Mouse (Mus musculus) left cerebral cortex, postnatal 36 days (tissue): ENCODE measurements at regions not wholly inside any gene's neighbourhood (a gene's known extent, or its start where the extent isn't known, plus 50 kb on each side); places are given as distances from the start of the nearest gene placed in this dataset.

Experiments used
- DNase-seq, 2 experiments: peaks; one replicate each; pipeline ENCODE4 v3.0.0; 2021 to 2022; ENCODE audit warnings: low spot score in 2 of 2, mixed read lengths in 1 of 2
- intact Hi-C: fragments of 180-260 bp; cut with DNase I; formaldehyde crosslinking; loops from one replicate; pipeline ENCODE4 v1.15.1; 2025

DNA sequence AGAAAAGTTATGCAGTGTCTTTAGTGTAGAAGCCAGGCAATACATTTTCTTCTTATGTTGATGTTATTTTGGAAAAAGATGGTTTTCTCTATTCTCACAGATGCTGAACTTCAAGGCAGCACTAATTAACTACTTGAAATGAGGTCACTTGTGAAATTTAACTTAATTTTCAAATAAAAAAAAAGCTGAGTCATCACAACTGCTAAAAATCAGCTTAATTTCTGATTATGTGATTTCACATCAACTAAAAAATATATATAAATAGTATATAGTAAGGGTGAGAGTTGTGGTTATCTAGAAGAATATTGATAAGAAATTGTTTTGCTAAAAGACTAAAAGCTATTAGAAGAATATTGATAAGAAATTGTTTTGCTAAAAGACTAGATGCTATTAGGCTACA is 1326.0 kb upstream of the Gm7489 start:
- no peak for DNase-seq
- intact Hi-C loops = no loop called here

DNA sequence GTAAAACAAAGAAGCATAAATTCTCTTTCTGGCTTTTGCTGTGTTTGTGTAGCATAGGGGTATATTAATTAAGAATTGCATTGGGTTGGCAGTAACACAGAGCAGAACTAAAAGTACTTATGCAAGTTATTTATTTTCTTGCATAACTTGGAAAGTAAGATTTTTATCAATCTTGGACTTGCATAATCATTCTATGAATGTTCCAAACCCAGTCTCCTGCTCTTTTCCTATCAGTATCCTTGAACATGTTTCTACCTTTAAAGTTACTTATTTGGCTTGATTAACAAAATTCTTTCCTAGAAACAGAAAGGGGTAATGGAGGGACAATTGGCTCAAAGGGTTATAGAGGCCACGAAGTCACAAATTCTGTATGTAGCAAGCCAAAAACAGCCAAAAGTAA is 1320.6 kb upstream of the Gm7489 start:
- intact Hi-C loops = no loop called here
- DNase-seq = no peak

DNA sequence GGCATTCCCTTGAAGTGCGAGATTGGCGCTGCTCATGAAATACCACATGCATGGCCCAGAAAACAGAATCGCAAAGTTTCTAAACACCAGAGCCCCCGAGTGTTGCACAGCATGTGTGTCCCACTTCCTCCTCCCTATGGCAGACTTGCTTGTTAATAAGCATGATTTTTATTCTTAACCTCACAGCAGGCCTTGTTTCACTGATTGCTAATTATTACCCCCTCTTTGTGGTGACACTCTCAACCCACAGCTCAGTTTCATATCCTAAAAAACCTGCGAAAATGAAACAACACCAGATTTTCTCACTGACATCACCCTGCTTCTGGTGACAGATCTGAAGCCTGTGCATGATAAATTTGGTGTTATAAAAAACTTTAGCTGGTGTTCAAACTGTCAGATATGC is 1319.3 kb upstream of the Gm7489 start:
- intact Hi-C loops = no loop called here
- peak; percentile 10 to 21 for DNase-seq

DNA sequence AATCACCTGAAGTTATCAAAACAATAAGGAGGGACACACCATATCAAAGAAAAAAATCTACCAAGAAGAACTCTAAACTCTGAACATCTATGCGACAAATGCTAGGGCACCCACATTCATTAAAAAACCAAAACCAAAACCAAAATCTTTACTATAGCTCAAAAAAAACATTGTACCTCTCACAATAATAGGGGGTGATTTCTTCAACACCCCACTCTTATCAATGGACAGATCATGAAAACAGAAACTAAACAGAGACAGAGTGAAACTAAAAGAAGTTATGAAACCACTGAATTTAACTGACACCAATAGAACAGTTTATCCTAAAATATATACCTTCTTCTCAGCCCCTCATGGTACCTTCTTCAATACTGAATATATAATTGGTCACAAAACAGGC is 1314.5 kb upstream of the Gm7489 start:
- DNase-seq = no peak
- intact Hi-C loops = no loop called here

DNA sequence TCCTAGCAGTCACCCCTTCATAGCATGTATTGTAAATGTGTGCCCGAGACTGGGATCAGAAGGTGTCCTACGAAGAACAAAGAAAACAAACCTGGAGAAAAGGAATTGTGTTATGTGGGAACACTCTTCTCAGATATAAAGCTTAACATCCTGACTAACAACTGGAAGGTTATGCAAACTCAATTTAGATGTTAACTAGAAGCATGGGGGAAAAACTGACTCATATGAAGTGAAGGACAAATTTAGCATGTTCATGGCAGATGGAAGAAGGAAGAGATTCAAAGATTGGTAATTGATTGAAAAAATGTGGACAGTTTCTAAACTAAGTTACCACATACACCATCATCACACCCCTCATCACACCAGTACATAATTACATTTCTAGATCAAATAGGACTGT is 1307.1 kb upstream of the Gm7489 start:
- DNase-seq = no peak
- intact Hi-C loops = no loop called here

DNA sequence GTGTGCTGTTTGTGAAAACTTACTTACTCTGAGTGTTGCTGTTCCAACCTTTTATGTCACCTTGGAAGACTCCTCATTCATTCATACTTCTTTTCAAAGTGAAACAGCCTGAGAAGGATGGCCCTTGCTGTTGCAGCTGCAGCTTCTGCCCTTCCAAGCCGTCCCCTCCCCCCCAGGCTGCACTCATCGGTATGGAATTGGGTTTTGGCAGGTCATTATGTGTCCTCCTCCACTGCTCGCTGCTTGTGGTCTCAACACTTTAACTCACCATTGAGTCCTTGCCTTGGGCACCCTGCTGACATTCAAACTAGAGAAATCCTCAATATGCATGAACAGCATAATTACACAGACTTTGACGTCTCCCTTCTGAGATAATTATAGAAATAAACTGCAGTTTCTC is 1295.3 kb upstream of the Gm7489 start:
- DNase-seq = no peak
- intact Hi-C loops = no loop called here

DNA sequence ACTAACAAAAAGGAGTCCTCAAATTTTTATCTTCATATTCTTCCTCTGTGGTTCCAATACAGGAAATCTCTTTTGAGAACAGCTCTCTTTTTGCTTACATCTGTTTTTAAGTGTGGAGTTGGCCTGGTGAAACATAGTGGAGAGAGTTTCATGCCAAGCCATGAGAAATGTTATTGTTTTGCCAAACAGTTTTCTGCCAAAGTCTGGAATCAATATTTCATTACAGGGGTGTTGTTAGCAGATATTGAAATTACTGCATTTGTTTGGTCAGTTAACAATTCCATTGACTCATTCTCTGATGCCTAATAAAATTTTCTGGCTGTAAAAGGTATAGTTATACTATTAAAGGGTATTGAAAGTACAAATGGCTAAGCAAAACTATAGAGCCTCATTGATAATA is 1285.2 kb upstream of the Gm7489 start:
- DNase-seq = no peak
- intact Hi-C loops = no loop called here

DNA sequence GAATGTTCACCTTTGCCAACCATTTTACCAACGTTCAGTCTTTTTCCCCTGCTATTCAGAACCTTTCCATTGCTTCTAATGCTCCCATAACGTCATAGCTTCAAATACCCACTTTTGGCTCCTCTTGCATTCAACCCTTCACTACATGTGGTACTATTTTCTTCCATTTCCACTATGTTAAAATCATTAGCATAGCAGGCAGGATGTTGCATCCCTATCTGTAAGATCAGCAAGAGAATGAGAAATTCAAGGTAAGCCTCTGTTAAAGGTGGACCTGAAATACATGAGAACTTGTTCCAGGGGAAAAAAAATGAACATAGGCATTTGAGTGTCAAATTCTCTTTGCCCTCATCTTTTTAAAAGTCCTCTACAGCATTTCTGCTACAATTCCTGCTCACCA is 1284.7 kb upstream of the Gm7489 start:
- DNase-seq = no peak
- intact Hi-C loops = no loop called here

DNA sequence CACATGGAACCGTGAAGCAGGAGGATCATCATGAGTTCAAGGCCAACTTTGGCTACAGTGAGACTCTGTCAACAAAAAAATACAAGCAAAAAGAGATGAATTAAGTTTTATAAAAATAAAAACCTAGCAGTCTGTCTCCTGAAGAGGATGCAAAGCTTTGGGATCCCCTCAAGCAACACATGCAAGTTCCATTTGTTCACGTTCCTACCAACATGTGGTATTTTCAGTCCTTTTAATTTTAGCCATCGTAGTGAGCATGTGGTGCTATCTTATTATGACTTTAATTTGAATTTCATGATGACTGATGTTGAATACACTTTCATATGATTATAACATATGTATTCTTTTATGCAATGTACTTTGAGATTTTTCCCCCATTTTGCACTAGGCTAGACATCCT is 1244.9 kb upstream of the Gm7489 start:
- intact Hi-C loops = no loop called here
- DNase-seq = no peak

DNA sequence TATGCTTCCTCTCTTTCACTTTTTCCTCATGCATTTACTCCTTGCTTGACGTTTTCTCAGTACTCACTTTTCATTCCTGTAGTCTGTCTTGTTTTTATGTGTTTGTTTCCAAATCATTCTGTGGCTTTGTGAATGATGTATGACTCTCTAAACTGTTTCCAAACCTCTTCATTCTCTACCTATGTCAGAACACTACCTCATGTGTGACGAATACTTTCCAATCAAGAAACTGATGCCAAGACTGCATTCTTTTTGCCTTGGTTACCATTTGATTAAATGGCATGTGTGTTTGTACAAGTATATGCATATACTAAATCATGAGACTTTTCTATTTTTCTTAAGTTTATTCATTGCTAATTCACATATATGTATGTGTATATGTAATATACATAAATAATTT is 1238.7 kb upstream of the Gm7489 start:
- intact Hi-C loops = no loop called here
- DNase-seq = no peak

DNA sequence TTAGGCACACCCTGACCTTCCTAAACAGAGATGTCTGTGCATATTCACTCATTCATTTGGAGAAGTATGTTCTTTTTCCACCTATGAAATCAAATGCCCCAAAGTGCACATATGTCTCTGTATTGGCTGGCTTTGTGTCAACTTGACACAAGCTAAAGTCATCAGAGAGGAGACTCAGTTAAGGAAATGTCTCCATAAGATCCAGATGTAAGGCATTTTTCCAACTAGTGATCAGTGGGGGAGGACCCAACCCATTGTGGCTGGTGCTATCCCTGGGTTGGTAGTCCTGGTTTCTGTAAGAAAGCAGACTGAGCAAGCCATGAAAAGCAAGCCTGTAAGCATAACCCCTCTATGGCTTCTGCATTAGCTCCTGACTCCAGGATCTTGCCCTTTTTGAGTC is 1226.8 kb upstream of the Gm7489 start:
- intact Hi-C loops = no loop called here
- DNase-seq = no peak
